Mouse (Mus musculus) embryonic stem cell, embryonic (primary cell): ENCODE data around the gene Cd47.
"Not testable (repeated sequence)": the region's sequence is repeated elsewhere in the genome, so short reads cannot be mapped to it uniquely, and the experiment has no call there.

Experiments used
- CTCF ChIA-PET, 4 experiments: fragments of 300-600 bp in 2 of 4; fragments of 350-600 bp in 2 of 4; sonication (Branson Sonifier 250); formaldehyde crosslinking; loops; one replicate each; lab custom pipeline; 2022; ENCODE audit warnings: inconsistent platforms in 2 of 4; lab: Charles Lee
- POLR2A ChIA-PET, 4 experiments: fragments of 300-600 bp in 2 of 4; fragments of 350-600 bp in 2 of 4; sonication (Branson Sonifier 250); formaldehyde crosslinking; loops; one replicate each; lab custom pipeline; 2022; ENCODE audit warnings: antibody characterized with exemption in 4 of 4, inconsistent platforms in 1 of 4; lab: Charles Lee

Gene Cd47

GRCm38 (mm10) chr16:49814419-49814818 lies 14.1 kb downstream of the Cd47 start:
- ChIA-PET POLR2A (no interaction called here), CTCF (no interaction called here)

GRCm38 (mm10) chr16:49816889-49817288 lies 16.6 kb downstream of the Cd47 start:
- POLR2A ChIA-PET: interaction anchor here in 1 of 4 experiments (0.6 kb wide), 1 partner anchor 1374 kb away, joined by 3 read pairs; no protein-coding TSS in a partner anchor
- CTCF ChIA-PET: no interaction called here

GRCm38 (mm10) chr16:49818146-49818545 lies 17.8 kb downstream of the Cd47 start:
- CTCF ChIA-PET: no interaction called here
- POLR2A ChIA-PET: no interaction called here

GRCm38 (mm10) chr16:49818627-49819026 lies 18.3 kb downstream of the Cd47 start:
- CTCF ChIA-PET: no interaction called here
- POLR2A ChIA-PET: no interaction called here

GRCm38 (mm10) chr16:49819494-49819893 lies 19.2 kb downstream of the Cd47 start:
- CTCF ChIA-PET: no interaction called here
- POLR2A ChIA-PET: no interaction called here

- POLR2A ChIA-PET, CTCF ChIA-PET: not testable (repeated sequence)
Observed at GRCm38 (mm10) chr16:49830911-49831310, 30.6 kb downstream of the Cd47 start.

- CTCF ChIA-PET: no interaction called here
- POLR2A ChIA-PET: no interaction called here
Observed at GRCm38 (mm10) chr16:49832339-49832738, 32.0 kb downstream of the Cd47 start.

GRCm38 (mm10) chr16:49834130-49834693 lies 33.9 kb downstream of the Cd47 start:
- ChIA-PET CTCF (interaction anchor here in 1 of 4 experiments (0.6 kb wide), 1 partner anchor 128 kb away, joined by 3 read pairs; no protein-coding TSS in a partner anchor), POLR2A (no interaction called here)

- ChIA-PET CTCF (no interaction called here), POLR2A (no interaction called here)
Observed at GRCm38 (mm10) chr16:49836634-49837164, 36.4 kb downstream of the Cd47 start.

- ChIA-PET POLR2A (interaction anchor here in 3 of 4 experiments (0.6 to 2.6 kb wide), 9 partner anchors 12 to 681 kb away, joined by 3 to 16 read pairs (median 4); partner anchors contain the start of gene Ift57 (in 1 of the 3)), CTCF (interaction anchor here in 1 of 4 experiments (0.7 kb wide), 2 partner anchors 11 to 293 kb away, joined by 3 to 5 read pairs; no protein-coding TSS in a partner anchor)
Observed at GRCm38 (mm10) chr16:49838923-49839322, 38.6 kb downstream of the Cd47 start.

GRCm38 (mm10) chr16:49839681-49840535 lies 39.6 kb downstream of the Cd47 start:
- ChIA-PET CTCF (interaction anchor here in 1 of 4 experiments (0.5 kb wide), 1 partner anchor 19 kb away, joined by 3 read pairs; no protein-coding TSS in a partner anchor), POLR2A (interaction anchor here in 3 of 4 experiments (0.6 to 2.6 kb wide), 10 partner anchors 11 to 141 kb away, joined by 3 to 16 read pairs (median 4); partner anchors contain the start of gene Ift57 (in 1 of the 3))

- CTCF ChIA-PET: no interaction called here
Observed at GRCm38 (mm10) chr16:49843723-49844122, 43.4 kb downstream of the Cd47 start.

GRCm38 (mm10) chr16:49847224-49848003 lies 47.1 kb downstream of the Cd47 start:
- CTCF ChIA-PET: no interaction called here
- POLR2A ChIA-PET: interaction anchor here in 1 of 4 experiments (0.7 kb wide), 1 partner anchor 709 kb away, joined by 3 read pairs; no protein-coding TSS in a partner anchor

More at GRCm38 (mm10) chr16:49843723-49844122, 43.4 kb downstream of the Cd47 start:
- POLR2A ChIA-PET: no interaction called here

- ChIA-PET POLR2A (interaction anchor here in 1 of 4 experiments (0.6 kb wide), 1 partner anchor 32 kb away, joined by 3 read pairs; no protein-coding TSS in a partner anchor), CTCF (no interaction called here)
Observed at GRCm38 (mm10) chr16:49848651-49849050, 48.3 kb downstream of the Cd47 start.

GRCm38 (mm10) chr16:49852940-49853339 lies 52.6 kb downstream of the Cd47 start:
- POLR2A ChIA-PET: interaction anchor here in 1 of 4 experiments (1.5 kb wide), 1 partner anchor 13 kb away, joined by 3 read pairs; no protein-coding TSS in a partner anchor
- CTCF ChIA-PET: no interaction called here

GRCm38 (mm10) chr16:49853633-49854032 lies 53.3 kb downstream of the Cd47 start:
- POLR2A ChIA-PET: interaction anchor here in 3 of 4 experiments (0.6 to 3.0 kb wide), 6 partner anchors 10 to 876 kb away, joined by 3 to 11 read pairs (median 4); no protein-coding TSS in a partner anchor
- CTCF ChIA-PET: interaction anchor here in 1 of 4 experiments (0.6 kb wide), 1 partner anchor 676 kb away, joined by 3 read pairs; no protein-coding TSS in a partner anchor

- ChIA-PET CTCF (no interaction called here), POLR2A (interaction anchor here in 3 of 4 experiments (0.6 to 3.0 kb wide), 5 partner anchors 9 to 85 kb away, joined by 3 to 11 read pairs (median 3); no protein-coding TSS in a partner anchor)
Observed at GRCm38 (mm10) chr16:49854194-49854593, 53.9 kb downstream of the Cd47 start.
